Mouse (Mus musculus) kidney, postnatal 0 days (tissue): ENCODE measurements at regions not wholly inside any gene's neighbourhood (a gene's known extent, or its start where the extent isn't known, plus 50 kb on each side); places are given as distances from the start of the nearest gene placed in this dataset.

Experiments
- ATAC-seq: fragments of 200-750 bp; cut with Nextera tagmentation; replicated peaks from 2 replicates; pipeline ENCODE4 v1.8.0; 2017; ENCODE audit warnings: low read depth, moderate number of reproducible peaks, moderate TSS enrichment, moderate library complexity; ENCODE audit not compliant: low FRiP score
- DNase-seq: peaks from one replicate; pipeline ENCODE4 v3.0.0-alpha.2; 2016; ENCODE audit warnings: low spot score
- H3K27ac ChIP-seq: fragments of 300-500 bp; sonication (generic); 2 replicates; pipeline ENCODE4 v1.5.1; 2014; ENCODE audit warnings: mild to moderate bottlenecking
- H3K27me3 ChIP-seq: fragments of 300-500 bp; sonication (generic); 2 replicates; pipeline ENCODE4 v1.6.1; 2014; ENCODE audit warnings: low read length, mixed read lengths; ENCODE audit not compliant: insufficient read depth
- H3K36me3 ChIP-seq: fragments of 300-500 bp; sonication (generic); 2 replicates; pipeline ENCODE4 v1.6.1; 2014; ENCODE audit warnings: low read length, mixed read lengths; ENCODE audit not compliant: insufficient read depth
- H3K4me1 ChIP-seq: fragments of 300-500 bp; sonication (generic); replicated peaks from 2 replicates; pipeline ENCODE4 v1.6.1; 2014; ENCODE audit warnings: antibody characterized with exemption, low read length, mixed read lengths; ENCODE audit not compliant: insufficient read depth
- H3K4me2 ChIP-seq: fragments of 300-500 bp; sonication (generic); 2 replicates; pipeline ENCODE4 v1.6.1; 2014; ENCODE audit warnings: mild to moderate bottlenecking, low read length, moderate library complexity, mixed read lengths
- H3K4me3 ChIP-seq: fragments of 300-500 bp; sonication (generic); replicated peaks from 2 replicates; pipeline ENCODE4 v1.5.1; 2014; ENCODE audit warnings: low read depth, low read length
- H3K9ac ChIP-seq: fragments of 300-500 bp; sonication (generic); 2 replicates; pipeline ENCODE4 v1.6.1; 2014; ENCODE audit warnings: low read depth, low read length
- H3K9me3 ChIP-seq: fragments of 300-500 bp; sonication (generic); replicated peaks from 2 replicates; pipeline ENCODE4 v1.6.1; 2016; ENCODE audit warnings: low read length, inconsistent platforms, mixed read lengths
- CTCF ChIP-seq: IDR thresholded peaks from 2 replicates; pipeline ENCODE4 v1.5.1; 2016; ENCODE audit warnings: antibody characterized with exemption, low read depth, mild to moderate bottlenecking, moderate library complexity
- WGBS: fragments of 180-500 bp; shearing (Covaris S2); extraction: QIAGEN DNeasy Blood & Tissue Kit; methylation state at CpG from one replicate; pipeline ENCODE4 v1.1.7; 2014; 5-methylcytosine and 5-hydroxymethylcytosine counted together

- DNase-seq = no peak
- Histone ChIP-seq H3K27ac (no peak overlapping the region), H3K4me1 (no peaks in the 10 kb centered on the region), H3K27me3 (no peaks in the 10 kb centered on the region), H3K36me3 (no peaks in the 10 kb centered on the region), H3K9me3 (no peaks in the 10 kb centered on the region), H3K4me2 (no peak overlapping the region), H3K4me3 (no peak overlapping the region), H3K9ac (no peak overlapping the region)
- TF ChIP-seq CTCF = no peak
- no peak for ATAC-seq
Measured at GRCm38 (mm10) chr11:93040816-93041215, 57.0 kb upstream of the Car10 start.

- no peak overlapping the region for H3K4me3 ChIP-seq
- 81% methylated on average over 1 of the region's 1 CpGs for WGBS
- no peaks in the 10 kb centered on the region for H3K9me3 ChIP-seq
- no peak overlapping the region for H3K4me2 ChIP-seq
- H3K27ac ChIP-seq = no peak overlapping the region
- ATAC-seq (no peak), DNase-seq (no peak)
- H3K4me1 ChIP-seq = no peaks in the 10 kb centered on the region
- no peaks in the 10 kb centered on the region for H3K27me3 ChIP-seq
- H3K36me3 ChIP-seq = no peaks in the 10 kb centered on the region
- no peak for TF ChIP-seq CTCF
- no peak overlapping the region for H3K9ac ChIP-seq
Measured at GRCm38 (mm10) chr11:93044998-93045397, 52.8 kb upstream of the Car10 start.
